Comparison of ENCODE assay signal across 9 mouse cellular contexts in the genomic region with DNA sequence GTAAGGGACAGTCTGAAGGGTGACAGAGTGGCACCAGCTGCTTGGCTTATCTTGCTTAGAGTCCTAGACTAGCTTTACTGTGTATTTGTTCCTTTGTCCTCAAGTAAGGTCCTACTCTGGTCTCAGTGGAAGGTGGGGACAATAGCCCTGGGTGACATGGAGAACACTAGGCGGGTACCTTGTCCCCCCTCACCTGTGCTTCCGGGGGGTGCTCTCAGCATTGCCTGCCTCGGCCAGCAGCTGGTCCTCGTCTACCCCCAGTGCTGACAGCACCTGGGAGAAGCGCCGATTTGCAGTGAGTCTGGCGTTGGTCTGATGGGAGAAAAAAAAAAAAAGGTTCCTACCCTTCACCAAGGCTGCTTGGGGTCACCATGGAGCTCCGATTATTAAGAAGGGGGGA. TPM values are rescaled to one million over a fixed set of nuclear protein-coding genes. Genes with fewer than 3 reads are reported as not detected.
DNase-seq lines count a peak whose midpoint lies in the region; ATAC-seq and TF ChIP-seq lines count a peak whose summit lies in the region.
"Had no signal": no experiment of that assay in that cellular context is flagged by ENCODE, and none has a peak within 500 bp of the region (broad histone marks: within the 10 kb centered on the region; RNA-seq: fewer than 3 reads in every experiment).

No protein-coding gene starts in this region.

- 62% methylated on average over 8 of the region's 8 CpGs for WGBS in heart, embryonic 13.5 days
- WGBS in liver, embryonic 12.5 days (ENCODE audit: insufficient replicate concordance) = 57% methylated on average over 8 of the region's 8 CpGs

- intact Hi-C loops in heart, postnatal 25 days (cut with DNase I) = loop anchor here (2.0 kb wide), 1 partner anchor 34 kb away; a partner anchor contains a TSS

- no peaks in the 10 kb centered on the region for H3K27me3 ChIP-seq in heart, embryonic 13.5 days (replicated peaks)
- no peaks in the 10 kb centered on the region for H3K27me3 ChIP-seq in testis, adult 2 months (ENCODE audit: control insufficient read depth, insufficient read depth, low read length)
- H3K27me3 ChIP-seq in liver, embryonic 12.5 days (replicated peaks) = no peaks in the 10 kb centered on the region

- H3K4me3 ChIP-seq in heart, embryonic 13.5 days = peak overlapping the region; percentile 100
- peak overlapping the region; percentile 86 for H3K4me3 ChIP-seq in testis, adult 2 months (ENCODE audit: control insufficient read depth, low read depth, low read length)
- peak overlapping the region; percentile 98 for H3K4me3 ChIP-seq in liver, embryonic 12.5 days

- TF ChIP-seq CTCF in testis, adult 2 months (IDR thresholded peaks at IDR 0.05; ENCODE audit: control insufficient read depth, insufficient read depth, insufficient replicate concordance, low read depth, low read length) = no peak

- no peak for TF ChIP-seq POLR2A in testis, adult 2 months (IDR thresholded peaks at IDR 0.05; ENCODE audit: control insufficient read depth, low read depth, low read length)

- H3K36me3 ChIP-seq in heart, embryonic 13.5 days = peaks cover 11% of the 10 kb centered on the region
- no peaks in the 10 kb centered on the region; the same call in 1 of the 2 replicates for H3K36me3 ChIP-seq in testis, adult 2 months (ENCODE audit: control insufficient read depth, insufficient read depth, low read length)
- H3K36me3 ChIP-seq in liver, embryonic 12.5 days = peaks cover 13% of the 10 kb centered on the region

- H3K9ac ChIP-seq in heart, embryonic 13.5 days = peak overlapping the region; percentile 98
- peak overlapping the region; percentile 95 for H3K9ac ChIP-seq in liver, embryonic 12.5 days

- H3K4me2 ChIP-seq in heart, embryonic 13.5 days = peak overlapping the region; percentile 90
- H3K4me2 ChIP-seq in liver, embryonic 12.5 days = peak overlapping the region; percentile 79

- no peak overlapping the region for H3K27ac ChIP-seq in heart, embryonic 13.5 days (replicated peaks)
- H3K27ac ChIP-seq in testis, adult 2 months (ENCODE audit: control insufficient read depth, insufficient read depth, low read depth, low read length) = peak overlapping the region; percentile 92
- H3K27ac ChIP-seq in liver, embryonic 12.5 days = peak overlapping the region; percentile 88

- peaks cover 51% of the 10 kb centered on the region for H3K4me1 ChIP-seq in heart, embryonic 13.5 days
- H3K4me1 ChIP-seq in testis, adult 2 months (ENCODE audit: control insufficient read depth, insufficient read depth, low read length) = peaks cover 10% of the 10 kb centered on the region
- peaks cover 38% of the 10 kb centered on the region for H3K4me1 ChIP-seq in liver, embryonic 12.5 days

- H3K9me3 ChIP-seq in heart, embryonic 13.5 days = no peaks in the 10 kb centered on the region
- no peaks in the 10 kb centered on the region for H3K9me3 ChIP-seq in liver, embryonic 12.5 days (replicated peaks)

- ATAC-seq in heart, embryonic 13.5 days (ENCODE audit: extremely low read depth, insufficient number of reproducible peaks, low FRiP score, low TSS enrichment) = no peak
- ATAC-seq in liver, embryonic 12.5 days = no peak

- no peak for DNase-seq in heart, postnatal 25 days (ENCODE audit: low spot score)
- no peak for DNase-seq in testis, postnatal 10 days (ENCODE audit: low spot score)
- DNase-seq in thymus, postnatal 4 days = peak; percentile 61
- no peak for DNase-seq in retina, postnatal 1 day
- DNase-seq in adipocyte (ENCODE audit: low spot score) = no peak

RNA-seq across cellular contexts. Expression of a gene that starts 1.9 kb away (rescaled TPM):
- polyA plus RNA-seq in heart, embryonic 13.5 days (2015; fragmentation: Nextera tagmentation; extraction: Ambion mirVana) = 40.7 and 41.9 TPM in 2 replicates
- total RNA-seq in heart, postnatal 25 days (2021) = 10 to 100 TPM; 45.3 to 58.7 TPM
- 27.4 and 32.8 TPM in 2 replicates for polyA plus RNA-seq in testis, adult 2 months (2012; rRNA removed)
- 69.9 and 72.5 TPM in 2 replicates for polyA plus RNA-seq in liver, embryonic 12.5 days (2016; fragmentation: Nextera tagmentation; extraction: Ambion mirVana)

RNA-seq across cellular contexts. Expression of a gene that starts 11.9 kb away (rescaled TPM):
- 1.6 and 2.2 TPM in 2 replicates for polyA plus RNA-seq in heart, embryonic 13.5 days (2015; fragmentation: Nextera tagmentation; extraction: Ambion mirVana)
- total RNA-seq in heart, postnatal 25 days (2021) = under 1 TPM; 0.28 to 0.88 TPM
- polyA plus RNA-seq in testis, adult 2 months (2012; rRNA removed) = 353 and 423 TPM in 2 replicates
- 0.22 TPM in 1 of 2 replicates, not detected in the other for polyA plus RNA-seq in liver, embryonic 12.5 days (2016; fragmentation: Nextera tagmentation; extraction: Ambion mirVana)
- total RNA-seq: left cerebral cortex, postnatal 25 days had no signal

RNA-seq across cellular contexts. Expression of a gene that starts 23.4 kb away (rescaled TPM):
- polyA plus RNA-seq in heart, embryonic 13.5 days (2015; fragmentation: Nextera tagmentation; extraction: Ambion mirVana) = 399 and 477 TPM in 2 replicates
- 100 to 1,000 TPM; 122 to 132 TPM for total RNA-seq in heart, postnatal 25 days (2021)
- 105 and 120 TPM in 2 replicates for polyA plus RNA-seq in testis, adult 2 months (2012; rRNA removed)
- 365 and 372 TPM in 2 replicates for polyA plus RNA-seq in liver, embryonic 12.5 days (2016; fragmentation: Nextera tagmentation; extraction: Ambion mirVana)

RNA-seq across cellular contexts. Expression of a gene that starts 23.9 kb away (rescaled TPM):
- polyA plus RNA-seq in heart, embryonic 13.5 days (2015; fragmentation: Nextera tagmentation; extraction: Ambion mirVana) = 40.5 and 43.7 TPM in 2 replicates
- 10 to 100 TPM; 17.6 to 19.4 TPM for total RNA-seq in heart, postnatal 25 days (2021)
- 24.5 and 26.9 TPM in 2 replicates for polyA plus RNA-seq in testis, adult 2 months (2012; rRNA removed)
- 50.3 and 54.0 TPM in 2 replicates for polyA plus RNA-seq in liver, embryonic 12.5 days (2016; fragmentation: Nextera tagmentation; extraction: Ambion mirVana)

RNA-seq across cellular contexts. Expression of a gene that starts 34.4 kb away (rescaled TPM):
- polyA plus RNA-seq in heart, embryonic 13.5 days (2015; fragmentation: Nextera tagmentation; extraction: Ambion mirVana) = 190 and 213 TPM in 2 replicates
- total RNA-seq in heart, postnatal 25 days (2021) = 100 to 1,000 TPM; 289 to 292 TPM
- polyA plus RNA-seq in testis, adult 2 months (2012; rRNA removed) = 290 and 345 TPM in 2 replicates
- polyA plus RNA-seq in liver, embryonic 12.5 days (2016; fragmentation: Nextera tagmentation; extraction: Ambion mirVana) = 108 TPM in 2 replicates

Comparison
In these comparisons a context has a peak if more than half of its experiments do, and no peak if none do; other contexts are left out.
1. RNA of a gene that starts 11.9 kb away (polyA plus RNA-seq): 353 to 423 TPM in testis, adult 2 months; 1.6 to 2.2 TPM in heart, embryonic 13.5 days and 0.22 TPM in liver, embryonic 12.5 days; every median in the first group is over 100 times any median in the second.
2. Peak in every context shown above with its lines, with median percentiles within 50 percentile points of each other: H3K4me3 ChIP-seq.